Mouse (Mus musculus): Measurements from ENCODE around the gene Retreg2.

Gene Retreg2

GRCm38 (mm10) chr1:75142301-75143261 lies at the start of gene Retreg2, which contains the start of gene Cnppd1:
Retreg2 (plus strand) TSS chr1:75142778.
Cnppd1 (minus strand) TSS chr1:75142711.
- peak; percentile 98 for DNase-seq (ENCODE audit: low spot score)

- no peak for DNase-seq (ENCODE audit: low spot score)
Observed at GRCm38 (mm10) chr1:75122211-75122610, 20.4 kb upstream of the Retreg2 start.

GRCm38 (mm10) chr1:75124346-75125321 lies 17.9 kb upstream of the Retreg2 start, which contains the start of gene Nhej1:
Nhej1 (minus strand) TSS chr1:75125200.
- DNase-seq (ENCODE audit: low spot score), result peak; percentile 97

- DNase-seq (ENCODE audit: low spot score), result no peak
Observed at GRCm38 (mm10) chr1:75125418-75125817, 17.2 kb upstream of the Retreg2 start.

- DNase-seq (ENCODE audit: low spot score), result no peak
Observed at GRCm38 (mm10) chr1:75128641-75129040, 13.9 kb upstream of the Retreg2 start.

GRCm38 (mm10) chr1:75133421-75134207 lies 9.0 kb upstream of the Retreg2 start, which contains the start of gene Slc23a3:
Slc23a3 (minus strand) TSS chr1:75133890.
- DNase-seq (ENCODE audit: low spot score), result no peak

GRCm38 (mm10) chr1:75136293-75136692 lies 6.3 kb upstream of the Retreg2 start:
- no peak for DNase-seq (ENCODE audit: low spot score)

- DNase-seq (ENCODE audit: low spot score), result no peak
Observed at GRCm38 (mm10) chr1:75136730-75137129, 5.8 kb upstream of the Retreg2 start.

- DNase-seq (ENCODE audit: low spot score), result no peak
Observed at GRCm38 (mm10) chr1:75138448-75138847, 4.1 kb upstream of the Retreg2 start.

- DNase-seq (ENCODE audit: low spot score), result no peak
Observed at GRCm38 (mm10) chr1:75140601-75141190, 1.9 kb upstream of the Retreg2 start.

GRCm38 (mm10) chr1:75141486-75142190 lies 940 bp upstream of the Retreg2 start:
- DNase-seq (ENCODE audit: low spot score), result peak; percentile 71

GRCm38 (mm10) chr1:75145589-75145988 lies 3.0 kb downstream of the Retreg2 start:
- DNase-seq (ENCODE audit: low spot score), result no peak

- no peak for DNase-seq (ENCODE audit: low spot score)
Observed at GRCm38 (mm10) chr1:75147411-75148135, 5.0 kb downstream of the Retreg2 start.

GRCm38 (mm10) chr1:75148727-75149126 lies 6.1 kb downstream of the Retreg2 start:
- DNase-seq (ENCODE audit: low spot score), result no peak

- DNase-seq (ENCODE audit: low spot score), result no peak
Observed at GRCm38 (mm10) chr1:75155837-75156236, 13.3 kb downstream of the Retreg2 start.

GRCm38 (mm10) chr1:75158990-75159389 lies 16.4 kb downstream of the Retreg2 start:
- no peak for DNase-seq (ENCODE audit: low spot score)

GRCm38 (mm10) chr1:75159540-75160255 lies 17.1 kb downstream of the Retreg2 start:
- no peak for DNase-seq (ENCODE audit: low spot score)

GRCm38 (mm10) chr1:75160256-75160617 lies 17.7 kb downstream of the Retreg2 start:
- no peak for DNase-seq (ENCODE audit: low spot score)

- DNase-seq (ENCODE audit: low spot score), result no peak
Observed at GRCm38 (mm10) chr1:75168093-75168471, 25.5 kb downstream of the Retreg2 start.

All from spleen, adult 12 weeks (tissue).